Mouse (Mus musculus) kidney, adult 2 months (tissue): ENCODE results near the gene Olfr1257. TPM values are rescaled to one million over a fixed set of nuclear protein-coding genes. Genes with fewer than 3 reads are reported as not detected.
"Not testable (repeated sequence)": the region's sequence is repeated elsewhere in the genome, so short reads cannot be mapped to it uniquely, and the experiment has no call there.

ENCODE experiments used
- DNase-seq: peaks from one replicate; pipeline ENCODE4 v3.0.0; 2021
- H3K27ac ChIP-seq: fragments of 200-500 bp; 2 replicates; pipeline ENCODE4 v1.5.1; 2012; ENCODE audit warnings: low read depth, low read length, control low read depth, inconsistent platforms; ENCODE audit not compliant: insufficient read depth
- H3K27me3 ChIP-seq: fragments of 200-500 bp; replicated peaks from 2 replicates; pipeline ENCODE4 v1.6.1; 2012; ENCODE audit warnings: mild to moderate bottlenecking, moderate library complexity, low read length, inconsistent platforms; ENCODE audit not compliant: control insufficient read depth, insufficient read depth
- H3K36me3 ChIP-seq: fragments of 200-500 bp; 2 replicates; pipeline ENCODE4 v1.6.1; 2012; ENCODE audit warnings: mild to moderate bottlenecking, moderate library complexity, low read length, inconsistent platforms; ENCODE audit not compliant: control insufficient read depth, insufficient read depth
- H3K4me1 ChIP-seq: fragments of 200-500 bp; 2 replicates; pipeline ENCODE4 v1.6.1; 2011; ENCODE audit warnings: low read length; ENCODE audit not compliant: control insufficient read depth, insufficient read depth
- H3K4me3 ChIP-seq: fragments of 200-500 bp; 2 replicates; pipeline ENCODE4 v1.5.1; 2011; ENCODE audit warnings: mild to moderate bottlenecking, low read depth, low read length, control low read depth; ENCODE audit not compliant: insufficient read depth
- CTCF ChIP-seq: fragments of 200-500 bp; conservative IDR thresholded peaks from 2 replicates; pipeline ENCODE4 v1.5.1; 2011; ENCODE audit warnings: low read depth, mild to moderate bottlenecking, control low read depth, low read length, moderate library complexity, mixed read lengths; ENCODE audit not compliant: insufficient read depth, insufficient read length
- POLR2A ChIP-seq: fragments of 200-500 bp; IDR thresholded peaks from one replicate; pipeline ENCODE4 v1.6.1; 2011; ENCODE audit warnings: low read depth, low read length, control low read depth
- WGBS: fragments of 180-500 bp; shearing (Covaris S2); methylation state at CpG from one replicate; pipeline ENCODE4 v1.1.7; 2018; 5-methylcytosine and 5-hydroxymethylcytosine counted together
- polyA plus RNA-seq: library from polyadenylated mRNA; depleted of rRNA; stranded (reverse); fragments of >200 nt; gene quantifications from 2 replicates; pipeline ENCODE4 v1.2.3, GENCODE M21; 2012; rRNA removed

Gene Olfr1257
- not detected in 2 replicates for polyA plus RNA-seq

DNA sequence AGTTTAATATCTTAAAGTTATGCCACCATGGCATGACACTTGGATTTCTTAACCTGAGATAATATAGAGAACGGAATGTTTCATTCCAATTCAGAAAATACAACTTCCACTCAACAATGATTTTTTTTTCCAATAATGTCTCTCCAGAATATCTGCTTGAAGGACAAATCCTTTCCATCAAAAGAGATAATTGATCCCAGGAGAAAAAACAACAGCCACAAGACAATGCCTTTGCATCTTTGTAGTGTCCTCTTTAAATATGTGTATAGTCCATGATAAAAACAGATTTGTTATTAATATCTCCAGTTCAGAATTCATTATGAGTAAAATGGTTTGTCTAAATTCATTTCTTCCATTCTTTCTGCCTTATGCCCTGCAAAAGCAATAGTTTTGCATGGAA lies at the start of gene Olfr1257:
TSS of gene Olfr1257 (plus strand) at position 301 of the 400 bp plus-strand sequence.
- no peaks in the 10 kb centered on the region for H3K4me1 ChIP-seq
- H3K36me3 ChIP-seq: no peaks in the 10 kb centered on the region
- no peak within 1 kb of the TSS for H3K4me3 ChIP-seq
- H3K27me3 ChIP-seq: no peaks in the 10 kb centered on the region
- 87% methylated on average over 1 of the region's 1 CpGs for WGBS
- TF ChIP-seq POLR2A (no peak), CTCF (no peak)
- no peak within 1 kb of the TSS for H3K27ac ChIP-seq
- no peak for DNase-seq

DNA sequence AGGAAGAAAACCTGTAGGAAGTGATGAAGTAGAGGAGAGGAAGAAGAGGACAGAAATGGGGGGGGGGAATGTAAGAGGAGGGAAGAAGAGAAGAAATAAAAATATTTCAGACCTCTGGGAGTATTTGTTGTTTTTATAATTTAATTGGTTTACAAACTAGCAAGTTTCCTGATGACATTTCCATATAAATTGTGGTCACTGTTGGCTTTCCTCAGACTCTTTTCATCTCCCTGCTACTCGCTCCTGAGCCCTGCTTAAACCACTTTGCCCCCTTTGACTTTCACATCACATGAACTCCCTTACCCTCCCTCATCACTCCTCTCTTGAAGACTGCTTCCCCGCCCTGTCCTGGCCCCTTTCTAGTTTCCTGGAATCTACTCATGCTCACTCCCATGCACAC lies 36.8 kb upstream of the Olfr1257 start, which contains the start of gene Olfr1256:
TSS of gene Olfr1256 (minus strand) at position 101 of the 400 bp plus-strand sequence.
- no peaks in the 10 kb centered on the region for H3K36me3 ChIP-seq
- no peak for DNase-seq
- WGBS: 38% methylated on average over 2 of the region's 2 CpGs
- H3K4me1 ChIP-seq: no peaks in the 10 kb centered on the region
- no peak within 1 kb of the TSS for H3K27ac ChIP-seq
- no peak within 1 kb of the TSS for H3K4me3 ChIP-seq
- H3K27me3 ChIP-seq: no peaks in the 10 kb centered on the region
- TF ChIP-seq POLR2A (no peak), CTCF (no peak)

DNA sequence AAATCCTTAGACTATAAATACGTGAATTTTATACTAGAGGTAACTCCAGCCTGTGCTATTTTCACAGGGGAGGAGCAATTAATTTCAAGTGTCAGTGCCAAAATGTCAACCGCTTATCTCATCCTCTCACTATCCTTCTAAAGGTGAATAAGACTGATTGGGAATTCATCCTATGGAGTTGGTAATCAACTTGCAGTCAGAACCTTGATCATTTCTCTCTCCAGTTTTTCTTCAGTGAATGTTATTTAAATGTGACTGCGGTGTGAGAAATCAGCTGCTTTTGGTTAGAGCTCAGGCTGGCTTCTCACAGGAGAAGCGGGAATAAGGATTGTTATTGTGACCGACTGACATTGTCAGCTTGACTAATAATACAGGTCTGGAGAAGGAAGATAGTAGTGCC lies 30.1 kb upstream of the Olfr1257 start, which contains the start of gene Olfr48:
TSS of gene Olfr48 (minus strand) at position 101 of the 400 bp plus-strand sequence.
- 78% methylated on average over 5 of the region's 5 CpGs for WGBS
- no peak for DNase-seq

DNA sequence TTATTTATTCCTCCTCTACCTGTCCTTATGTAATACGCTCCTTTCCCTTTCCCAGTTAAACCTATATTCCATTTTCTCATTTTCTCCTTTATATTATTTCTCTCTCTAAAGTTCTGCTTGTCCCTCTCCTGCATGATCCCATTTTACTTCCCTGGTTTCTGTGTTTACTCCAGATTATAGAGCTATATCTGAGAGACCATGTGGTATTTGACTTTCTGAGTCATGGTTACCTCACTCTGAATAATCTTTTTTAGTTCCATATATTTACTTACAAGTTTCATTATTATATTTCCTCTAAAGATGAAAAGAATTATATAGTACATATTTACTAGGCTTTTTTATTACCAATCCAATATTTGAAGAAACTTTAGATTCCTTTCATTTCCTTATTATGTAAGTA lies 29.0 kb upstream of the Olfr1257 start:
- 89% methylated on average over 1 of the region's 1 CpGs for WGBS
- H3K4me3 ChIP-seq: no peak overlapping the region
- no peak for TF ChIP-seq CTCF
- TF ChIP-seq POLR2A: no peak
- no peaks in the 10 kb centered on the region for H3K4me1 ChIP-seq
- no peak for DNase-seq
- no peaks in the 10 kb centered on the region for H3K36me3 ChIP-seq
- no peak overlapping the region for H3K27ac ChIP-seq
- no peaks in the 10 kb centered on the region for H3K27me3 ChIP-seq

More for the DNA sequence above, 30.1 kb upstream of the Olfr1257 start, which contains the start of gene Olfr48:
- Histone ChIP-seq H3K4me3 (no peak within 1 kb of the TSS), H3K36me3 (no peaks in the 10 kb centered on the region), H3K27ac (no peak within 1 kb of the TSS), H3K4me1 (no peaks in the 10 kb centered on the region), H3K27me3 (no peaks in the 10 kb centered on the region)
- TF ChIP-seq POLR2A (no peak), CTCF (no peak)

DNA sequence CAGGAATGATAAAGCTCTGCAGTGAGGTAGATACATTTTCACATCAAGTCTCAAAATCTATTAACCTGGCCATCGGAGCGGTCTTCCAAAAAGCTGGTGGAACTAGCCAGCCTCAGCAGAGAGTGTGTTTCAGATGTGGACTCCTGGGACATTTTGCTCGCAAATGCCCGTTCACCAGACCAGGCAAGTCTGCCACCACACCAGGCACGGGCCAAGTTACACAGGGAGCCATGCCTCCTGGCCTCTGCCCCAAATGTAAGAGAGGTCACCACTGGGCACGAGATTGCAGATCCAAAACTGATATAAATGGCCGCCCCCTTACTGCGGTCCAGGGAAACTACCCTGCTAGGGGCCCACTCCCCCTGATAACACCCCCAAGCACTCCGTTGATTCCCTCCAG lies 34.4 kb downstream of the Olfr1257 start:
- 89% methylated on average over 9 of the region's 9 CpGs for WGBS

DNA sequence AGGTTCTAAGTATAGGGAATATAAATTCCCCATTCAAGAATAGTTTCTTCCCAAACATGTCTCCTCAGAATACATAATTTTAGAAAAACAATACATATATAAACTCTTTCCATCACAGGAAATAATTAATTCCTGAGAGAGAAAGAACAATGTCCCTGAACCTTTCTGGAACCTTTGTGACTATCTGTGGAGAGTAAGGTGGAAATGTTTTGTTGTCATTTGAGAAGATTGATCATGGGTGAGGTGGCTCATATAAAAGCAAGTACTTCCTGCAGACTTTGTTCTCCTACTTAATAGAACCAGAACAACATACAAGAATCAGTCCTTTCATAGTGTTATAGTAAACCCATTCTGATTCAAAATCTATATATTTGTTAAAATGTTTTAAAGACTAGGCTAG lies 48.8 kb downstream of the Olfr1257 start, which contains the start of gene Olfr1258:
TSS of gene Olfr1258 (plus strand) at position 301 of the 400 bp plus-strand sequence.
- Histone ChIP-seq H3K27ac (no peak within 1 kb of the TSS), H3K27me3 (no peaks in the 10 kb centered on the region), H3K4me3 (no peak within 1 kb of the TSS), H3K36me3 (no peaks in the 10 kb centered on the region), H3K4me1 (no peaks in the 10 kb centered on the region)
- no peak for TF ChIP-seq CTCF
- no peak for TF ChIP-seq POLR2A
- no peak for DNase-seq

More for the DNA sequence above, 34.4 kb downstream of the Olfr1257 start:
- not testable (repeated sequence) for H3K4me1 ChIP-seq, DNase-seq, H3K27ac ChIP-seq, H3K36me3 ChIP-seq, H3K27me3 ChIP-seq, H3K4me3 ChIP-seq

Other genes starting within 250 kb of the Olfr1257 start
- not detected in 2 replicates for gene Olfr1249, start 243.5 kb upstream of the Olfr1257 start, polyA plus RNA-seq
- not detected in 2 replicates for gene Olfr1250, start 217.0 kb upstream of the Olfr1257 start, polyA plus RNA-seq
- gene Olfr1251, start 206.5 kb upstream of the Olfr1257 start, polyA plus RNA-seq: not detected in 2 replicates
- gene Olfr1252, start 153.4 kb upstream of the Olfr1257 start, polyA plus RNA-seq: not detected in 2 replicates
- not detected in 2 replicates for gene Olfr1253, start 121.3 kb upstream of the Olfr1257 start, polyA plus RNA-seq
- gene Olfr1254, start 84.8 kb upstream of the Olfr1257 start, polyA plus RNA-seq: not detected in 2 replicates
- not detected in 2 replicates for gene Olfr1255, start 66.4 kb upstream of the Olfr1257 start, polyA plus RNA-seq
- not detected in 2 replicates for gene Olfr1256, start 36.9 kb upstream of the Olfr1257 start, polyA plus RNA-seq
- gene Olfr48, start 30.2 kb upstream of the Olfr1257 start, polyA plus RNA-seq: not detected in 2 replicates
- gene Olfr1258, start 48.9 kb downstream of the Olfr1257 start, polyA plus RNA-seq: not detected in 2 replicates
- gene Olfr1259, start 70.2 kb downstream of the Olfr1257 start, polyA plus RNA-seq: not detected in 2 replicates
- gene Olfr1260, start 95.9 kb downstream of the Olfr1257 start, polyA plus RNA-seq: not detected in 2 replicates
- gene Olfr1261, start 112.8 kb downstream of the Olfr1257 start, polyA plus RNA-seq: not detected in 2 replicates
- gene Olfr1262, start 121.7 kb downstream of the Olfr1257 start, polyA plus RNA-seq: not detected in 2 replicates
- gene Olfr1263, start 133.7 kb downstream of the Olfr1257 start, polyA plus RNA-seq: not detected in 2 replicates
- gene Olfr1264, start 147.1 kb downstream of the Olfr1257 start, polyA plus RNA-seq: not detected in 2 replicates
- gene Olfr1265, start 156.9 kb downstream of the Olfr1257 start, polyA plus RNA-seq: not detected in 2 replicates
- gene Olfr140, start 185.2 kb downstream of the Olfr1257 start, polyA plus RNA-seq: not detected in 2 replicates
- not detected in 2 replicates for gene Olfr1269, start 243.0 kb downstream of the Olfr1257 start, polyA plus RNA-seq